Mouse (Mus musculus): ENCODE measurements around the gene Vmn1r43.
"Not testable (repeated sequence)": the region's sequence is repeated elsewhere in the genome, so short reads cannot be mapped to it uniquely, and the experiment has no call there.

Gene Vmn1r43

DNA sequence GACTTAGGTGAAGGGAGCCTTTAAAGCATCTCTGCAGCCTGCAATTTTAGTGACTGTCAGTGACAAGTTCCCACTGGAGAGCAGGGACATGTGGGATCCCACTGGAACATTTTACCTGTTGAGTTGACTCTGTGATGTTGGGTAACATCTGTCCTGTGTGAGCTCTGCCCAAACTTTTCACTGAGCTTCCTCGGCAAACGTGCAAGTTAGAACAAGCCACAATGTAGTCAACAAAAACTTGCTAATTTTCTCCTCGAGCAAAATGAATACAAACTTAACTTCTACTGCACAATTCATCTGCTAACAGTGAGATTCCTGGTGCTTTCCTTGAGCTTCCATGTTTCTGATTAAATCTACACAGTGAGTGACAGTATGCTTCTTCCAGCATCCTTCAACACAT is at the start of gene Vmn1r43, which contains the start of gene Vmn1r42:
TSS of gene Vmn1r43 (minus strand) at position 101 of the 400 bp plus-strand sequence.
TSS of gene Vmn1r42 (minus strand) at position 101 of the 400 bp plus-strand sequence.
- DNase-seq: not testable (repeated sequence)

DNA sequence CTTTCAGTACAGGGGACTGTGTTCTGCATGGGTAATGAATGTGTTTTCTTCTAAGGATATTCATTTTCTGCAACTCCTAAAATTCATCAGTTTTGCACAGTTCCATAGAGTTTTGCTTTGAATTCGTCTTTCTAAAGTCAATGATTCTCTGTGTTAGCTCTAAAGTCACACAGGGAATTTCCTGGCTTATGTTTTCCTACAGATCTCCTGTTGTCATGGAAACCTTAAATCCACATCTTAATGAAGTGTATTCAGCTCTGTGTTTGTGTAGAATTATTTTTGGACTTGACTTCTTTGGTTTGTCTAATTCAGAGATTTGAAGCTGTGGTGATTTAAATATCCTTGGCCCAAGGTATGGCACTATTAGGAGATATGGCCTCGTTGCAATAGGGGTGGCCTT is 7.6 kb upstream of the Vmn1r43 start:
- no peak for DNase-seq

DNA sequence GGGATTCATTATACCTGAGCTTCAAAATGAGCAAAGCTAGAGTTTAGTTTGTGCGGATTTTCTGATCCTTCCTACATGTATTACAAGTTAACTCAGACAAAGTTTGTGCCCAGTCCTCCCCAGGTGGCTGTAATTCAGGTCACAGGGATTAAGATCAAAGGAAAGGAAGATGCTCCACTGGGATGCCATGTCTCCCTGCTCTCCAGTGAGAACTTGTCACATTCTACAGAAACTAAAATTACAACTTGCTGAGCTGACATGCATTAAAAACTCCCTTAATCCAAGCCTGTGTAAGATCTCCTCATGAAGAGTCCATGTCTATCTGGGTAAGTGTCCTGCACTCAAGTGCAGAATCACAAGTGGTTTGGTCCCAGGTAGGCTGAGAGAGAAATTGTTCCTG is 7.1 kb upstream of the Vmn1r43 start, which contains the start of gene Vmn1r44:
TSS of gene Vmn1r44 (plus strand) at position 301 of the 400 bp plus-strand sequence.
- DNase-seq: no peak

DNA sequence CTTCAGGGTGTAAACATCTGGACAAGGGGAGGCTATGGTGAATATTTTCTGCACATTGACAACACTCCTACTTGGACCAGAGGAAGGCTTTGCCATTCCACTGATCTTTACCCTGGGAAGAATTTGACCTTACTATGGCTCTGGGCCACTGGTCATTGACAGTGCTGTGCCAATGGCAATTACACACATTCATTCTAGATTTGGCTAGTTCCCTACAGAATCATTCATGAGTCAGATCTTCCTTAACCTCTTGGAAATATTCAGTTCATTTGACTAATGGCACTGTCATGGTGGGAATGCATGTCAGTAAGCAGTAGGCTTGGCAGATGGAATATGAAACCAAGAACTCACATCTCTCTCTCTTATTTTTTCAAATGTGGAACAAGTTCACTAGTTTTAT is 4.7 kb upstream of the Vmn1r43 start:
- no peak for DNase-seq

DNA sequence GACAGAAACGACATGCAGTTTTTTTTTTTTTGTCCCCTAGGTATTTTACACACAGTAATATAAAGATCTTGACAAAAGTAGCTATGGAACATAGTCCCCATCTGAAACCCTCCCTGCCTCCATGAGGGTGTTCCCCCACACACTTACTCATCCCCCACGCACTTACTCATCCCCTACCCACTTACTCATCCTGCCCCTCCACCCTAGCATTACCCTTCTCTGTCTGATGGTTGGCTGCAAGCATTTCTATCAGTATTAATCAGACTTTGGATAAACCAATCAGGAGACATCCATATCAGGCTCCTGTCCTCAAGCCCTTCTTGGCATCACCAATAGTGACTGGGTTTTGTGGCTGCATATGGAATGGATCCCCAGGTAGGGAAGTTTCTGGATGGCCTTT is 750 bp upstream of the Vmn1r43 start:
- DNase-seq: no peak

DNA sequence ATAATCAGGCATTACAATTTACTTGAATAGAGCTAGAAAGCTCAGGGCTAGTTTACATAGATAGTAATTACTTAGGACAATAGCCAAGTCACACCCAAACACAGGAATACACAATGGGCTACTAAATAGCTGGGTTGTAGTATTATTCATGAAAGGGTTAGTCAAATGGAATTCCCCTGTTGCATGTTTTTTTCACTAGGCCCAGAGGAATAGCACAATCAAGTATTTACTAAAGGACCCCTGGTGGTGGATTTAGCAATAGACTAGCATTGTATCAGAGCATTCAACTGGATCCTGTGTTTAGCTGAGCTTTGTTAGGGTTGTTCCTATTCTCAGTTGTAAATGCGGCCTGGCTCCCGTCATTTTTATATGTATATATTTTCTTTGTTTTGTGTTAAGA is 8.2 kb downstream of the Vmn1r43 start:
- no peak for DNase-seq

DNA sequence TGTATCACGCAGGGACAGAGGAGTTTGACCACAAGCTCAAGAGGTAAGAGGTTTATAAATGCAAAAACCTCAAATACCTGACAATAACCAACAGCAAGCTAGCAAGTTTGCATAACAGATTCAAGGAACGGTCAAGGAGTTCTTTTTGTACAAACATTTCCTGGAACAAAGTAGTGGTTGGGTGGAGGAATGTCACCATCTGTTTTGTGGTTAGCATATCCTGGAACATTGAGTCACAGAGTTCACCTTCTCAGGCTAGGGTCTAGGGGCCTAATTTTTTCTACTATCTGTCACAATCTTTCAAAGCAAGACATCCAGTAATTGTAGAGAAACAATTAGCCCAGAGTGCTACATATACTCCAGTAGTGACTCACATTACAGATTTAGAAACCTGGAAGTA is 8.9 kb downstream of the Vmn1r43 start:
- no peak for DNase-seq

DNA sequence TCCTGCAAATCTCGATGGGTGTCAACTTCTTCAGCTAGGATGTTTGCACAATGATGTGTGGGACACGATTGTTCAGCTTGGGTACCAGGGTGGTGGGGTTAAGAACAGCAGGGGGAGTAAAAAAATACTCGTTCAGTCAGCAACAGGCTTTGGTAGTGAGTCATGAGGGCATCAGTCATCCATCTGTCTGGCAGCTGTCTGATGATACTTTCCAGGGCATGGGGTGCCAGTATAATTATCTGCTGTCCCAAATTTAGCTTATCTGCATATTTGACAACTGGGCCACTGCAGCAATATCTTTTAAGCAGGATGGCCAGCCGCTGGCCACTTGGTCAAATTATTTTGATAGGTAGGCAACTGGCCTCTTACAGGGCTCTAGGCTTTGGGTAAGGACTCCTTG is 12.4 kb downstream of the Vmn1r43 start:
- no peak for DNase-seq

DNA sequence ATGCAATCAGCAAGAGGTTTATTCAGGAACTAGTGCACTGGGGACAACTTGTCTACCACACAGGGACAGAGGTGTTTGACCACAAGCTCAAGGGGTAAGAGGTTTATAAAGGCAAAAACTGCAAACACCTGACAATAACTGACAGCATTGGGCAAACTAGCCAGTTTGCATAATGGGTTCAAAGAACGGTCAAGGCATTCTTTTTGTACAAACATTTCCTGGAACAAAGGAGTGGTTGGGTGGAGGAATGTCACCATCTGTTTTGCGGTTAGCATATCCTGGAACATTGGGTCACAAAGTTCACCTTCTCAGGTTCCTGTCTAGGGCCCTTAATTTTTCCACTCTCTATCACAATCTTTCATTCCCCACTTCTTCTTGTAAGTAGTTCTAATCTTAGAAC is 16.4 kb downstream of the Vmn1r43 start:
- no peak for DNase-seq

DNA sequence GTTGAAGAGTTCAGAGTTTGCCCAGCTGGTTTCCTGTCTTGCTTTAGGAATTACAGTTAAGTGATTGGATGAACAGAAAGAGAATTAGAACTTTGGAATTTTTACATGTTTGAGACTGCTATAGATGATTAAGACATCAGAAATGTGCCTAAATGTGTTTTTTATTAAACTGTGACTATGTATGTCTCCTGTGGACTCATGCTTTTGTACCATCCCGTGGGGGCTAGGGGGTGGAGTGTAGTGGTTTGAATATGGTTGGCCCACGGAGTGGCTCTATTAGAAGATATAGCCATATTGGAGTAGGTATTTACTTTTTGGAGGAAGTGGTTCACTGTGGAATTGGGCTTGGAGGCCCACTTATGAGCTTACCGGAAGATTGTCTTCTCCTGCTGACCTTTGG is 18.7 kb downstream of the Vmn1r43 start:
- no peak for DNase-seq
